Mouse (Mus musculus): ENCODE results near the gene Spag9.

Gene Spag9

DNA sequence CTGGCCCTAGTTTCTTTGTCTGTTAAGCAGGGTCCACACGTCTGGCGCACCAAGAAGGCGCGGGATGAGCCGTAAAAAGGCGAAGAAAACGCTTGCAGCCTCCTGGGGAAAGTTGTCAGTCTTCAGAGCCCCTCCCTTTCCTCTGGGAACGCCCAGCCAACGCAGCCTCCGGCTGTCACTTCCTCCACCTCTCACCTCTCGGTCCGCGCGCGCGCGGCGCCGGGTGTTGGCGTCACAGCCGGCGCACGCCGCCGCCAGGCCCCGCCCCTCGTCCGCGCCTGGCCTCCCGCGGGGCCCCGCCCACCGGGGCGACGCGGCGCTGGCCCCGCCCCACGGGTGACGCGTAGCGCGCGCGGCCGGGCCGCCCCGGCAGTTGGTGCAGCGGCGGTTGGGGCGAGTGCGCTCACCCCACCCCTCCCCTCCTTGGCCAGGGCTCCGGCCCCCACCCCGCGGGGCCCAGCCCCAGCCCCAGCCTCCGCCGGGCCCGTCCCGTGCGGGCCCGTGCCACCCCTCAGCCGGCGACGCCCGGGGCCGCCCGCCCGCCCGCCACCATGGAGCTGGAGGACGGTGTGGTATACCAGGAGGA is at the start of gene Spag9:
Gene Spag9 (plus strand): TSS at position 372 of the 586 bp plus-strand sequence.
- WGBS, result under 1% methylated on average over 60 of the region's 70 CpGs

DNA sequence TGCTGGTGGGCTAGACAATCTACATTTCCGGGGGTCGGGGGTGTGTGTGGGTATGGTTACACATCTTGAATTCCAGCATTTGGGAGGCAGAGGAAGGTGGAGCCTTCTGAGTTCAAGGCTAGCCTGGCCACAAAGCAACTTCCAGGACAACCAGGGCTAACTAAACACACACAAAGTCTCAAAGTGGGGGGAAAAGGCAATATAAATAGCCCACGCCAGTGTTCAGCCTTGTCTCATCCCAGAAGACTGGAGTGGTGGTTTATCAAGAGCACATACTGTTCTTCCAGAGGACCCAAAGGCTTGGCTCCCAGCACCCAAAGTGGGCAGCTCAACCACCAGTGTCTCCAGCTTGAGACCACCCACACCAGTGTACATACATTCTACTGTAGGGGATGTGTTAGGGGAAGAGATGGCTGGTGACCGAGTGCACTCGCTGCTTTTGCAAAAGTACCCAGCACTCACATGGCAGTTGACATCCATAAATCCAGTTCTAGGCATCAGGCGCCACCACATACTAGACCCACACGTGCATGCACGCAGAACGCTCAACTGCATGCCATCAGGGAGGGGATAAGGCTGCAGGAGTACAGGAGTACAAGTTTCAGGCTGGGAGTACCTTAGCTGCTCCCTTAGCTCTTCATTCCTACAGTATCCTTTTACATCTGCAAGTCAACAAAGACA is 46.9 kb upstream of the Spag9 start:
- 81% methylated on average over 9 of the region's 9 CpGs for WGBS

DNA sequence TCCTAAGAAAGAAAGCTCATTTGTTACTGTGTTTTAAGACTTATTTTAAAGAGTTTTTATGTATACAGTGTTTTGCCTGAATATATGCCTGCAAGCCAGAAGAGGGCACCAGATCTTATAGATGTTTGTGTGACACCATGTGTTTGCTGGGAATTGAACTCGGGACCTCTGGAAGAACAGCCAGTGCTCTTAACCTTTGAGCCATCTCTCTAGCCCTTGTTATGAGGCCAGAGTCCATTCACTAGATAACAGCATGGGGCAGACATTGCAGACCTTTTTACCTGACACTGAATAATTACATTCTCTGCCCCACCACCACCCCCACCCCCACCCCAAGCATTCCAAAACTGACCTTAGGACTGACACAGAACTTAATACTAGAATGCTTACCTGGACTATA is 45.8 kb upstream of the Spag9 start:
- WGBS, result 63% methylated on average over 1 of the region's 1 CpGs

DNA sequence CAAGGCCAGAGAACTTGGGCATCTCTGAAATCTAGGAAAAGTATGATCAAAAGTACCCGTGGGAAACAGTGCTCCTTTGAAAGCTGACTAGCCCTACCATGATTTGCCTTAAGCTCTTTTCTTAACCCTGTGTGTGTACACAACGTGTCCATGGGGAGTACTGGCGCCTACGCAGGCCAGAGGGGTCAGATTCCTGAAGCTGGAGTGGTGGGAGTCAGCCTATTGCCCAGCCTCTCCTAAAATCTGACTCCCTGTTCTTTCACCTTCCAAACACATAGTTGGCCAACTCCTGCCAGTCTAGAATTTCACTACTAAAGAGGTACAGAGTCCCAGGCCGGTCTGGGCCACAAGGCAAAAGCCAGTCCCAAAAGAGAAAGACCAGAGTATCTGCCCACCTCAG is 43.5 kb upstream of the Spag9 start:
- 77% methylated on average over 5 of the region's 5 CpGs for WGBS

DNA sequence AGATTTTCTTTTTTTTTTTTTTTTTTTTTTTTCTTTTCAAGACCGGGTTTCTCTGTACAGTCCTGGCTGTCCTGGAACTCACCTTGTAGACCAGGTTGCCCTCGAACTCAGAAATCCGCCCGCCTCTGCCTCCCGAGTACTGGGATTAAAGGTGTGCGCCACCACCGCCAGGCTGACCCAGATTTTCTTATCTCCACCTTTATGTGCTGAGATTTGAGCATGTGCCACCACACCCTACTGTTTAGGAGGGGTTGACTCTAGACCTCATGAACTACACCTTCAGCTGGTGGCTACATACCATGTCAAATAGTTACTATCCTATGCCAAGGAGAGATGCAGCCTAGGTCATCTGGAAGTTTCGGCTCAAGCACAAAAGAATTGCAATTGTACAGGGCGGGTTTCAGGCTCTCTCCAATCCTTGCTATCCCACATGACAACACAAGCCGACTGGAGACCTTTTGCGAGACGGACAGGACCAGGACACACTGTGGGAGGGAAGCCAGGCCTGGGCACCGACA is 41.1 kb upstream of the Spag9 start:
- WGBS, result 43% methylated on average over 13 of the region's 13 CpGs

DNA sequence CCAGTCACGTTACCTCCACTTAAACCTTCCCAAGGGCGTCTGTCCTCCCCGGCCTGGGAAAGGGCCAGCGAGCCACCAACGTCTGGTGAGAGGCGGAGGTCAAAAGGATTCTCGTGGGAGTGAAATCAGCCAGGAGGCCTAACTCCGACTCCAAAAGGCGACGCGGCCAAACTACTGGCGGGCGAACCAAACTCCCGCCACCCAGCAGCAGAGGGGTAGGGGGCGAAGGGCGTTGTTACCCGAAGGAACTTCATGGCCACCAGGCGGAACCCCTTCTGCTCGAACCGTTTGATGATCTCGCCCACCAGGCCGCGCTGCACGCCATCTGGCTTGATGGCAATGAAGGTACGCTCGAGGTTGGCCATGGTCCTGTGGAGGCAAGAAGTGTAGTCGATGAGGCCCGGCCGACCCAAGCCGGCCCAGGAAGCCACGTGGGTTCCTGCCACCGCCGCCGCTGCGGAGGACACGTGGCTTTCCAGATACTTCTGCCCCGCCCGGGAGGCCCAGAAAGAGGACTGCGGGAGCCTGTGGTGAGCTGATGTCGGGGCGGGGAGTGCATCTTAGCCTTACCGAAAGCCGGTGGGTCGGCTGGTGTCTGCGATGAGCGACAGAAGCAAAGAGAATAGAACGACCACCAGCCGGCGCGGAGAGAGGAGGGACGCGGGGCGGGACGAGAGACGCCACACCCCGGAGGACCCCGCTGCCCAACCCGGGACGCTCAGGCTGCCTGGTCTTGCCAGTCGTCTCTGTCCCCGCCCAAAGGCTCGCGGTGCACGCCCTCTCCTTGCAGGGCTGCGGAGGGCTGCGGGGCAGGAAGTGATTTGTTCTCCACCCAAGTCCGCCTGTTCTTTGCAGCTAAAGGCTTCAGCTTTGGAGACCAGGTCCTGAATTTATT is 40.4 kb upstream of the Spag9 start:
- under 1% methylated on average over 67 of the region's 67 CpGs for WGBS

DNA sequence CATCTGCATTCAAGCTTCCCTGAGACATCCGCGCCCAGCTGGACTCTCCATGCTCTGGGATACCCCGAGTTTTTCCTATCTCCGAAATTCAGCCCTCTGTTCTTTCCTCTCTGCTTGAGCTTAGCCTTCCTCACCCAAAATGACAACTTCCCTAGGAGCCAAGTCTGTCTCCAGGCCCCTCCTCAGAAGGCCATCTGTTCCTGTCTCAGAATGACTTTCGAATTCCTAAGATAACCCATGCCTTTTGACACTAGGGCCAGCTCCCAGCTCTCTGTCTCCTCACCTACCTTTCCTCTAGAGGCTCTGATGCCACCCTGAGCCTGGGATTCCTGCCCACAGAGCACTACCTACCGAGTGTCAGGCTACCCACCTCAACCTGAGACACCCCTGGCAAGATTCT is 39.7 kb upstream of the Spag9 start, which contains the start of gene Nme2:
Gene Nme2 (minus strand): TSS at position 101 of the 400 bp plus-strand sequence.
- 2% methylated on average over 6 of the region's 6 CpGs for WGBS

DNA sequence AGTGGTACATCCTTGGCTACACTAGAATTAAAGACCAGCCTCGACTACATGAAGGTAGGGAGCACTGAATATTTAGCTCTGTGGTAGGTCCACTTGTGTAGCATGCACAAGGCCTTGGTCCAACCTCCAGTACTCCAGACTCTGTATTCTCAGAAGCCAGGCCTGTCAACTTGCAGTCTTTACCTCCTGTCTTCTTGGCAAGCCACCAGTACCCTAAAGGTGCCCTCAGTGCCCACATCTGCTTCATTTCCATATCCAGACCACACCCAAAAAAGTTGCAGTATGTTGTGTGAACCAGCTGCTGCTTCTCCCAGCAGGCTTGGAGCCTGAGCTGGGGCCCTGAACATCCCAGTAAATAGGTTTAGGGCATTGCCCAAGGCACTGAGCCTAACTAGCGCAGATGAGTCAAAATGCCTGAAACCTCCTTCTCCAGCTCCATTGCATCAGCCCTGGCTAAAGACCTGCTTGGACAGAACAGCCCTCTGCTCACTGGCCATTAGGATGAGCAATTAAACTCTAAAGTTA is 38.8 kb upstream of the Spag9 start:
- WGBS, result 93% methylated on average over 2 of the region's 2 CpGs

DNA sequence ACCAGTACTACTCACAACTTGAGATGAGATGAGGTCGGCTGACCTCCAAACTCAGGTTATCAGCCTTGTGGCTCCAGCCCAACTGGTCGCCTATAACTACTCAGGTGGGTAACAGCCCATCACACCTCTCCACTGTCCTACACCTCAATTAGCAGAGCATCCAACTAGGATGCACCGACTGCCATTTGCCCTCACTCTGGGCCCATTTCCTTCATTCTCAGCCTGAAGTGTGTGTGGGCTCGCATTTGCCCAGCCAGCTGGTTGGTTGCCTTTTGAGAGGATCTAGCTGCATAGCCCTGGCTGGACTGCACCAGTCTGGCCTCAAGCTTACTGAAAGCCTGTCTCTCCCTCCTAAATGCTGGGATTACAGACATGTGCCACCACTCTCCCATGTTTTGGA is 38.1 kb upstream of the Spag9 start:
- 89% methylated on average over 4 of the region's 4 CpGs for WGBS

DNA sequence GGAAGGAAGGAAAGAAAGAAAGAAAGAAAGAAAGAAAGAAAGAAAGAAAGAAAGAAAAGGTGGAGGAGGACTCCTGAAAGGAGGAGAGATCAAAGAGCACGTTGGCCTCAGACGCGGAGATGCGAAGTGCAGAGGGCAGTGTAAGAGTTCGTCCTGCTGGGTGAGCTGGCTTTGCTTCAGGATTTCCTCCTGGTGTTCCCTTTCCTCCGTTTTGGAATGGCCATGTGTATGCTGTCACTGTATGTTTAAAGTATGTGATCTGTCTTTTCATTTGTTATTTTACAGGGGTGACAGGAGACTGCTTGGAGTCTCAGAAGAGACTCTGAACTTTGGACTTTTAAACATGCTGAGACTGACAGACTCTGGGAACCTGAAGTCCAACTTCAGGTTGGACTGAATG is 34.4 kb upstream of the Spag9 start:
- WGBS, result 84% methylated on average over 6 of the region's 6 CpGs

DNA sequence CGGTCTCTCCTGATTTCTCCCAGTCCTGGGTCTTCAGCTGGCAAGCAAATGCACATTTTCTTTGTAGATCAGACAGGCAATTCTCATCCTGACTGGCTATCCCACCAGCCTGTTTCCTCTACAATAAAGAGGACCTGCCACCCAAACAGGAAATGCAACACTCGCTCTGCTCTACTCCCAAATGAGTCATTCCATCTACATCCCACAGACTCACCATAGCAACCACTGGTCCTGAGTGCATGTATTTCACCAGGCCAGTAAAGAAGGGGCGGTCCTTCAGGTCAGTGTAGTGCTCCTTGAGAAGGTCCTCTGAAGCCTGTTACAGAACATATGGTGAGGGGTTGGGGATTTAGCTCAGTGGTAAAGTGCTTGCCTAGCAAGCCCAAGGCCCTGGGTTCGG is 32.9 kb upstream of the Spag9 start:
- WGBS, result 65% methylated on average over 4 of the region's 4 CpGs

DNA sequence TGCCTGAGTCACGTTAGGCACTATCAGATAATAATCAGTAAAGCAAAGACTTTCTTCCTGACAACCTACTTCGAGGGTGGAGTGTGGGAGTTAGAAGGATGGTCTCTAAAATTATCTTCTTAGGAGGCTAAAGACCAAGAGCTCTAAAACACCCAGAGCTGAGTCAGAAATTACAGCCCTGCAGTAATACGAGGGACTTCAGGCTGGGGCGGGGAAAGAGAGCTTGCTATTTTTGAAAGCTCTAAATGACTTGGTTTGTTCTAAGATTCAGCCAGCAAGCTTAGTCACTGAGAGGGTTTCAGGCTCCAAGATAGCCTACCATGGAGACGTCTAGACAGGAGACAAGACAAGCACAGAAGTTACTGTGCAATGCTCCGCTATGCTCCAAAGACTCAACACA is 30.5 kb upstream of the Spag9 start:
- 54% methylated on average over 6 of the region's 6 CpGs for WGBS

DNA sequence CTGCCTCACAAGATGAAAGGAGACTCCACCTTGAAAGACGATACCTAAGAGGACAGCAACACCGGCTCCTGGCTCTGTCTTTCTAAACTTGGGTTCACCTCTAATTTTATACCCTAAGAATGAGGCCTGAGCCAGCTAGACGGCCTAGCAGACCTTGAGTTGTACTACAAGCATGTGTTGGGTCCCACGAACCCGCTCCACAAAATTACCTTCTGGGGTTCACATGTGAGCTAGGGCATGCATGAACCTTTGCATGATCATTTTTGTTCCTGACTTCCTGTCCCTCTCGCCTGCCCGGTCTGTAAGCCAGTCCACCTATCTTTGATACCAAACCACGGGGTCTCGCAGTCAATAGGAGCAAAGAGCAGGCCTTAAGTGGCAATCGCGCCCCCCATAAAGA is 28.5 kb upstream of the Spag9 start:
- WGBS, result 2% methylated on average over 11 of the region's 11 CpGs

DNA sequence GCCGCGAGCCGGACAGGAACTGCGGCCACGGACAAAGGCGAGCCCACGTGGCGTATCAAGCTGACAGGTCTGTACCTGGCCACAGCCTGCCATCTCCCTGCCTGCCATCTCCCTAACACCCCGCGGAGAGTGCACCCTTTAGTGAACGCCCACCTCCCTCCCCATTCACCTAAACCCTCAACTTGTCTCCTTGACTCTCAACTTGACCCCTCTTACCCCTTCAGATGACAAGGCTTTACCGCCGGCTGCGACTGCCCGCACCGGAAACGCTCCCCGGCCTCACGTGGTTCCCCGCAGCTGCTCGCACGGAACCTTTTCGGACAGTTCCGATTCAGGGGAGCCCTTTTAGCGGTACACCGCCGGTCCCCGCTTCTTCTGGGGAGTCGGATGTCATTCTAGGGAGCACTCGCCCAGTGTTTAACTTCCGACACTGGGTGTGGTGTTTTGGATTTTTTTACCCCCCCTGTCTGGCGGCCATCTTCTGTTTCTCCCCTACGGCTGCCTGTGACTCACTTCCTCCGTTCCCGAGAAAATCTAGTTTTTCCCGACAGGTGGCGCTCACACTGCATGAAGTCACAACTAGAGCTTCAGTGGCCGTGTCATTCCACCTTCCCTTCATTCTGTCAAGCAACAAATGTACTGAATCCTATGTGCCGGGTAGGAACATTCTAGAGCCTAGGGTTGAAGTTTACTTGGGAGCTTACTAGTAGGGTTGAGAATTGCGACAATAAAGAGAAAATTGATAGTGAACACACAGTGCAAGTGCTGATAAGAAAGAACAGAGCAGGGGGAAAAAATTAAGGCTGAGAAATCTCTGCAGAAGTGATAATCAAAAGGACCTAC is 27.7 kb upstream of the Spag9 start, which contains the start of the genes Gm20390 and Nme1:
Gene Gm20390 (minus strand): TSS at position 289 of the 843 bp plus-strand sequence.
Gene Nme1 (minus strand): TSS at position 517 of the 843 bp plus-strand sequence.
- under 1% methylated on average over 40 of the region's 40 CpGs for WGBS

DNA sequence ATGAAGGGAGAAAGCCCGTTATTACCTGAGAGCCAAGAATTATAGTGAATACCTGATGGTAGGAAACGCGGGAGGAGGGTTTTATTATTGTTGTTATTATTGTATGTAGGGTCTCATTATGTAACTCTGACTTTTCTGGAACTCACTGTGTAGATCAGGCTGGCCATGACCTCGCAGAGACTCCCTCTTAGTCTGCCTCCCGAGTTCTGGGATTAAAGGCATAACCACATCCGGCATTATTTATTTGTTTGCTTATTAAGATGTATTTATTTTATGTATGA is 27.1 kb upstream of the Spag9 start:
- WGBS, result 42% methylated on average over 6 of the region's 6 CpGs

DNA sequence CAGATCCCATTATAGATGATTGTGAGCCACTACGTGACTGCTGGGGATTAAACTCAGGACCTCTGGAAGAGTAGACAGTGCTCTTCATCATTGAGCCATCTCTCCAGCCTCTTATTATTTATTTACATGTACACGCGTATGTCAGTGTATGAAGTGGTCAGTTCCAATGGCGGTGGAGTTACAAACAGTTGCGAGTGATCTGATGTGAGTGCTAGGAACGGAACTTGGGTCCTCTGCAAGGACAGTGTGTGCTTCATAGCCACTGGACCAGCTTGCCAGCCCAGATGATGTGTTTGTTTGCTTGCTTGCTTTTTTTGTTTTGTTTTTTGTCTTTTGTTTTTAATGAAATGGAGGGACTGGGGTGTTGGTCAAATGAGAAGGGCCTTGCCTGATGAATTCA is 26.7 kb upstream of the Spag9 start:
- WGBS, result 93% methylated on average over 6 of the region's 6 CpGs

DNA sequence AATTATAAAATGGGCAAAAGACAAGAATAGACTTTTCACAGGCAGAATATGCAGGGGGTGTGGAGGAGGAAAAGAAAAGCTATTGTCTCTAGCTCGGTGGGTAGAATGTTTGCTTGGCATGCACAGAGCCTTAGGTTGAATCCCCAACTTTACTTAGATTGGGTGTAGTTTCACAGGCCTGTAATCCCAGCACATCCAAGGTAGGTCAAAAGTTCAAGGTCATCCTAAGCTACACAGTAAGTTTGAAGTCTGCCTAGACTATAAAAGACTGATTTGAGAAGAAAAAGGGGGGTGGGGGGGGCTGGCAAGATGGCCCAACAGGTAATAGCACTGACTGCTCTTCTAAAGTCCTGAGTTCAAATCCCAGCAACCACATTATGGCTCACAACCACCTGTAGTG is 26.1 kb upstream of the Spag9 start:
- WGBS, result 38% methylated on average over 1 of the region's 1 CpGs

DNA sequence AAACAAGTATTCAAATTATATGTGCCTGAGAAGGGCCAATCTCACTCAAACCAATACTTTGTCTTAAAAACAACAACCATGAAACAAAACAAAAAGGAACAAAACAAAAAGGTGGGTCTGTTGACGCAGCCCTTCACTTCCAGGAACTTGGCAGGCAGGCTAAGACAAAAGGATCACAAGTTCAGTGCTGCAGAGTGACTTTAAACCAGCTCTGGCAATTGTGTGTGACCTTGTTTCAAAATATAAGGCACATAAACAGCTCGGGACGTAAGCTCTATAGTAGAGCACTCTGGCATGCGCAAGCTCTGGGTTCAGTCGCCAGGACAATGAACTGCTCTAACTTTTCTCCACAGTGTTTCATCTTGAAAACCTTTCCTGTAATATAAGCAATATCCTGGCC is 22.9 kb upstream of the Spag9 start:
- 77% methylated on average over 5 of the region's 5 CpGs for WGBS

DNA sequence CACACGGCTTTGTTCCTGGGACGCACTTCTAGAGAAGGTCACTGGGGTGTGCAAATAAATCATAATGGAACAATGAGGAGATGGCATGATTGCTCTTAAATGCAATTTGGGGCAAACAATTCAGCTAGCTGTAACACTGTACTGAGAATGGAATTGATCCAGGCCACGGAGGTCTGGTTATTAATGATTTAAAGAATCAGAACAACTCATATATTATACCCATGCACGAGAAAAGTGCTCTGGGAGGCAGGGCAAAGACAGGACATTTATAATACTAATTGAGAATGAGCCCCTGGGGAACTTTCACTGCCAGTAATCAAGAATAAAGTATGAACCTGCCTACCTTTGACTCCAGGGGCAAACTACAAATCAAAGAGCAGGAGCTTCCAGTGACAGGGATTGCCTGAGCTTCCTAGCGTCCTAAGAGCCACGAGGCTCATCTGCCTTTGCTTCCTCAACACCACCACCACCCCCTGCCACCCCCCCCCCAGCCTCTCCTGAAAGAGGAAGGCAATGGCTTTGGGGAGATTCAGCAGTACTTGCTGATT is 16.3 kb upstream of the Spag9 start:
- 63% methylated on average over 6 of the region's 6 CpGs for WGBS

DNA sequence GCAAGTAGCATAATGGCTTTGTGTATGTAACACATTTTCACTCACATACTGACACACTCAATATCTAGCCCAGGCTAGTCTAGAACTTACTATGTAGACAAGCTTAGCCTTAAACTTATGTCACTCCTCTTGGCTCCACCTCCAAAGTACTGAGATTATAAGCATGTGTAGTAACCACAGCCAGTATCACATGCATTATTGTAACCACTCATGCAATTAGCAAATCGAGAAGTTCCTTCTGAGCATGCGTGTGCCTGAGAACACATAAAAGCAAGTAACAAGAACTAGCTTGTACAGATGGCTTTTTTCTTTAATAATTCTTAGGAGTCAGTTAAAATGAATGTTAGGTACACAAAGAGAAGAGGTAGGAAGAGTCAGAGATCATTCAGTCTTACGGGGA is 11.3 kb upstream of the Spag9 start:
- 95% methylated on average over 3 of the region's 3 CpGs for WGBS

DNA sequence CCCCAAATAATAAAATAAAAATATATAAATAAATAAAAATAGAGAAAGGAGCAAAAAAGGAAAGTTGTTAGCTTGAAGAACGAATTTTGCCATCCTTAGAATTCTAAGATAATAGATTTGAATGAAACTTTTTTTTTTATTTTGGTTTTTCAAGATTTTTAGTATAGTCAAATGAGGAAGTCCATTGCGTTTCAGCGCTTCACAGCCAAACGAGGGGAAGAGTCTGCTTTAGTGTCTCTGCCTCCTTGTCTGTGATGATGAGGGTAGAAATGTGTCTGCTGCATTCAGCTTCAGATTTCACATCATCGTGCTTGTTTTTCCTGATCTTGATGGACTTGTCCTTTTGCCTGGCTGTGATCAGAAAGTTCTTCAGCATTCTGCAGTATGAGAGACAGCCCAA is 10.6 kb upstream of the Spag9 start:
- WGBS, result 83% methylated on average over 5 of the region's 5 CpGs
